Mouse (Mus musculus) duodenum, adult 2 months (tissue): Measurements from ENCODE around the gene Sgk2. TPM values are rescaled to one million over a fixed set of nuclear protein-coding genes. Genes with fewer than 3 reads are reported as not detected.

Source experiments
- polyA plus RNA-seq: library from polyadenylated mRNA; depleted of rRNA; stranded (reverse); fragments of >200 nt; gene quantifications from 2 replicates; pipeline ENCODE4 v1.2.3, GENCODE M21; 2012; ENCODE audit warnings: low replicate concordance; rRNA removed

Sgk2 gene
- 4.1 and 8.9 TPM in 2 replicates for polyA plus RNA-seq

DNA sequence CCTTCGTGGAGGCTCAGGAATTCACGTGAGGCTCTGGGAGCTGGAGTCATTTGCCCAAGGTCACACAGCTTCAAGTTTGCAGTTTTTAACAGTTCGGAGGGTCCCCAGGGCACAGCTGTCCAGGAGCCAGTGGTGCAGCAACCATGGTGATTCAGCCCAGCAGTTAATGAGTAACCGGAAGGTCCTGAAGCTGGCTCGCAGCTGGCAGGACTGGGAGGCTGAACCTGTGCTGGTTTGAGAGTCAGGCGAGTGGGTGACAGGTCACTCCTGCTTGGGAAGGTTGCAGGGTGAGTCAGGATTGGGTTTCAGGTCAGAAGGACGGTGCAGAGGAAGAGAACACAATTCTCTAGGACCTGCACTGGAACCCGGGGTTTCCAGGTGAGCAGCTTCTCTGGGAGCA lies at the start of gene Sgk2:
Sgk2 (plus strand) TSS at position 113 of the 400 bp plus-strand sequence.

DNA sequence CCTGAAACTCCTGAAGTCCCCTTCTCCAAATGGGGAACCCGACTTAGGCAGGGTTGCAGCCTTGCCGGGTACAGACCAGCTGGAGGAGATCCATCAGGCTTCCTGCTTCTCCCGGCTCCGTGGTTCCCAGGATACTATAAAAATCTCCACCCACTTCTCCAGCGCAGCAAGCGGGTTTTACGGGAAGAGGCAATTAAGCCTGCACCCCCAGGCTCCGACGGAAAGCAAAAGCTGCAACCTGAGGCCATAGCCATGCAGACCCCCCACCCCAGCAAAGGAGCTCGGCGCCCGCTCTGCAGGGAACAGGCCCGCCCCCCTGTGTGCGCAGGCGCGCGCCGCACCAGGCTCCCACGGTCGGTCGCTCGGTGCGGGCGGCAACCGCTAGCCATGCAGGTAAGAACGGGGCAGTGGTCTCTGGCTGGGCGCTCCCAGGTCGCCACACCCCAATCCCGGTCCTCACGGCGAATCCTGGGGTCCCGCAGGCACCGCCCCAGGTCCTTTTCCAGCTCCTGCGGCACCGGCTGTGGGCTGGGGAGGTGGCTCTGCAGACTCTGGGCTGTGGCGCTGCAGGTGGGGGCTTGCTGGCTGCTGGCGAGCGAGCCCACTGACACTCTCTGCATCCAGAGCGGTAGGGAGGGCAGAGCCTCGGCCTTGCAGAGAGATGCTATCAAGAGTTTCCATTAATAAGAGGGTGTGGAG lies 43.8 kb upstream of the Sgk2 start, which contains the start of gene L3mbtl1:
L3mbtl1 (plus strand) TSS at position 325 of the 699 bp plus-strand sequence.

DNA sequence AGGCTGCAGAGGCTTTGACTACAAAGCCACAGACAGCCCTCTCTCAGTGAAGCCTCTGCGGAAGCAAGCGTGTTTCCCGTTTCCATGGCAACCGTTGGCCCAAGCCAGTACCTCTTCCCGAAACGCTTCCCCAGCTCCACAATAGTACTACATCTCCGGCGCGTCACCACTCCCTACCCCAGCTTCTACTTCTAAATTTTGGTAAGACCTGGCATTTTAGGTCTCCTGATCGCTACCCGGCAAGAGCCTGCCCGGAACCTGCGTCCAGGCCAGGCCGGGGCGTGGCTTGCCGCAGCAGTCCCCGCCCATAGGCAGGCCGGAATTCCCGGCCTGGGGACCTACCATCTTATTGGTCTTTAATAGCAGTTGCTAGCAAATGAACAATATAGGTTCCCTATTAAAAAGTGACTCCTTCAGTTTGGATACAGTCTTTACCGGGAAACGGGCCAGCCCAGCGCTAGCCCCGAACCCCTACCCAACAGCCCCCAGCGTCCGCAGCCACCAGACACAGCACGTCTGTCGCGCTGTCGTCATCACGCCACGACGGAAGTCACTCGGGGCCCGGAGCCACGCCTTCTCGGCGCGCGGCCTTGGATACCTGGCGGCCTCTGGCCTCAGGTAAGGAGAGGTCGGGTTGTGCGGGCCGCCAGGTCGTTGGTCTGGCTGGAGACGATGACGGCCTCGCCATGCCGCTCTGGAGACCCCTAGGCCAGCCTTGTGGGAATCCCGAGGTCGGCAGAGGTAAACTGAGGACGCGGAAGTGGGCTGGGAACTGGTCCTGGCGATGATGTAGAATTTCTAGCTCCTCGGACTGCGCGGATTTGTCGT lies 30.0 kb downstream of the Sgk2 start, which contains the start of gene Ift52:
Ift52 (plus strand) TSS at position 439 of the 828 bp plus-strand sequence.

DNA sequence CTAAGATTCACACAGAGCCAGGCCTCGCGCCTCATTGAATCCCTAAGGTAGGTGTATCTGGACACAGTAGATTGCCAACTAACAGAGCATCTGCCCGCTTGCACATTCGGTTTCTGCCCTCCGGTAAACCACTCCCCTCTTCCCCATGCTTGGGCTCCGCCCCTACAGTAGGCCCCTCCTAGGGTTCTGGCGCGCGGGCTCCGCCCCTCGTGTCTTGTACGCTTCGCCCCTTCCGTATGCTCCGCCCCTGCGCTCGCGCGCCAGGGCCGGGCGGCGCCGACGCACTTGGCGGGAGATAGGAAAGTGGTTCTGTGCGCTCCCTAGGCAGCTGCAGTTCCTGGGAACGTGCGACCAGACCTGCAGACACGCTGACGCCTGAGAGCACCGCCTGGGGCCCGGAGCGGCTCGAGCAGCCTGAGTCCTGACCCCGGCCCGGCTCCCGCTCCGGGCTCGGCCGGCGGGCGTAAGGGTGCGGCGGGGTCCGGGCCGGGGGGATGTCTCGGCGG lies 67.3 kb downstream of the Sgk2 start, which contains the start of gene Mybl2:
Mybl2 (plus strand) TSS at position 353 of the 506 bp plus-strand sequence.

Other genes starting within 250 kb of the Sgk2 start
- 62.7 and 217 TPM in 2 replicates for gene Srsf6, start 55.8 kb upstream of the Sgk2 start, polyA plus RNA-seq
- 0.02 and 0.08 TPM in 2 replicates for gene L3mbtl1, start 43.9 kb upstream of the Sgk2 start, polyA plus RNA-seq
- gene Ift52, start 30.0 kb downstream of the Sgk2 start, polyA plus RNA-seq, result 8.4 and 8.6 TPM in 2 replicates
- gene Mybl2, start 67.4 kb downstream of the Sgk2 start, polyA plus RNA-seq, result 3.3 and 4.3 TPM in 2 replicates
- not detected in 2 replicates for gene Gtsf1l, start 100.5 kb downstream of the Sgk2 start, polyA plus RNA-seq
- 7.4 and 8.3 TPM in 2 replicates for gene Tox2, start 215.8 kb downstream of the Sgk2 start, polyA plus RNA-seq